Mouse (Mus musculus) hindbrain, embryonic 11.5 days (tissue): ENCODE data around the gene Trim9. TPM values are rescaled to one million over a fixed set of nuclear protein-coding genes. Genes with fewer than 3 reads are reported as not detected.

ENCODE experiments used
- ATAC-seq: fragments of 200-750 bp; cut with Nextera tagmentation; 2 replicates; pipeline ENCODE4 v1.8.0; 2017; ENCODE audit warnings: mild to moderate bottlenecking, moderate TSS enrichment, moderate library complexity; ENCODE audit not compliant: low FRiP score
- DNase-seq: peaks from one replicate; pipeline ENCODE4 v3.0.0-alpha.2; 2015; ENCODE audit warnings: low spot score
- H3K27ac ChIP-seq: fragments of 300-500 bp; sonication (generic); 2 replicates; pipeline ENCODE4 v1.5.1; 2014; ENCODE audit warnings: mild to moderate bottlenecking, low read depth, low read length
- H3K27me3 ChIP-seq: fragments of 300-500 bp; sonication (generic); 2 replicates; pipeline ENCODE4 v1.6.1; 2014; ENCODE audit warnings: mild to moderate bottlenecking, low read length, moderate library complexity, mixed read lengths; ENCODE audit not compliant: control insufficient read depth, insufficient read depth
- H3K36me3 ChIP-seq: fragments of 300-500 bp; sonication (generic); 2 replicates; pipeline ENCODE4 v1.6.1; 2014; ENCODE audit warnings: mild to moderate bottlenecking, low read length, moderate library complexity, mixed read lengths; ENCODE audit not compliant: control insufficient read depth, insufficient read depth
- H3K4me1 ChIP-seq: fragments of 300-500 bp; sonication (generic); replicated peaks from 2 replicates; pipeline ENCODE4 v1.6.1; 2014; ENCODE audit warnings: low read length, mixed read lengths; ENCODE audit not compliant: control insufficient read depth, insufficient read depth
- H3K4me2 ChIP-seq: fragments of 300-500 bp; sonication (generic); replicated peaks from 2 replicates; pipeline ENCODE4 v1.6.1; 2014; ENCODE audit warnings: mild to moderate bottlenecking, low read depth, low read length
- H3K4me3 ChIP-seq: fragments of 300-500 bp; sonication (generic); 2 replicates; pipeline ENCODE4 v1.5.1; 2014; ENCODE audit warnings: low read depth, low read length
- H3K9ac ChIP-seq: fragments of 300-500 bp; sonication (generic); 2 replicates; pipeline ENCODE4 v1.6.1; 2014; ENCODE audit warnings: low read depth, low read length
- H3K9me3 ChIP-seq: fragments of 300-500 bp; sonication (generic); 2 replicates; pipeline ENCODE4 v1.6.1; 2016; ENCODE audit warnings: low read length; ENCODE audit not compliant: control insufficient read depth
- WGBS: fragments of 180-500 bp; shearing (Covaris S2); extraction: QIAGEN DNeasy Blood & Tissue Kit; methylation state at CpG from one replicate; pipeline ENCODE4 v1.1.7; 2014; 5-methylcytosine and 5-hydroxymethylcytosine counted together
- polyA plus RNA-seq: library from polyadenylated mRNA; unstranded; fragments of >200 nt; fragmentation: Nextera tagmentation; extraction: Ambion mirVana; gene quantifications from 2 replicates; pipeline ENCODE4 v1.2.1, GENCODE M21; 2014

Gene Trim9
- polyA plus RNA-seq, 1 experiment from 2014 or later: 18.4 TPM

- no peak for DNase-seq
- ATAC-seq: no peak
- H3K9me3 ChIP-seq: no peaks in the 10 kb centered on the region
Observed at GRCm38 (mm10) chr12:70221425-70221824, 126.0 kb downstream of the Trim9 start.

GRCm38 (mm10) chr12:70218795-70219540, 128.4 kb downstream of the Trim9 start:
- Histone ChIP-seq H3K27me3 (no peaks in the 10 kb centered on the region), H3K4me3 (no peak overlapping the region), H3K9ac (no peak overlapping the region), H3K4me1 (no peaks in the 10 kb centered on the region), H3K4me2 (no peak overlapping the region), H3K36me3 (no peaks in the 10 kb centered on the region), H3K27ac (no peak overlapping the region), H3K9me3 (no peaks in the 10 kb centered on the region)
- ATAC-seq (no peak), DNase-seq (no peak)
- 87% methylated on average over 8 of the region's 8 CpGs for WGBS

More at GRCm38 (mm10) chr12:70221425-70221824, 126.0 kb downstream of the Trim9 start:
- no peak overlapping the region for H3K27ac ChIP-seq
- H3K4me3 ChIP-seq: no peak overlapping the region
- H3K9ac ChIP-seq: no peak overlapping the region
- H3K36me3 ChIP-seq: no peaks in the 10 kb centered on the region
- no peaks in the 10 kb centered on the region for H3K4me1 ChIP-seq
- H3K4me2 ChIP-seq: no peak overlapping the region
- H3K27me3 ChIP-seq: no peaks in the 10 kb centered on the region
- WGBS: 75% methylated on average over 5 of the region's 5 CpGs

- H3K4me1 ChIP-seq: no peaks in the 10 kb centered on the region
- no peak overlapping the region for H3K9ac ChIP-seq
- no peaks in the 10 kb centered on the region for H3K27me3 ChIP-seq
- 67% methylated on average over 16 of the region's 16 CpGs for WGBS
- DNase-seq: peak; percentile 18
- no peak overlapping the region for H3K27ac ChIP-seq
- no peaks in the 10 kb centered on the region for H3K36me3 ChIP-seq
- no peaks in the 10 kb centered on the region for H3K9me3 ChIP-seq
- no peak for ATAC-seq
- no peak overlapping the region for H3K4me3 ChIP-seq
- H3K4me2 ChIP-seq: no peak overlapping the region
Observed at GRCm38 (mm10) chr12:70216229-70216800, 131.1 kb downstream of the Trim9 start.

GRCm38 (mm10) chr12:70214281-70214680, 133.1 kb downstream of the Trim9 start:
- 90% methylated on average over 8 of the region's 8 CpGs for WGBS
- H3K4me3 ChIP-seq: no peak overlapping the region
- H3K36me3 ChIP-seq: no peaks in the 10 kb centered on the region
- H3K4me2 ChIP-seq: no peak overlapping the region
- H3K4me1 ChIP-seq: no peaks in the 10 kb centered on the region
- DNase-seq: no peak
- no peak overlapping the region for H3K27ac ChIP-seq
- no peak for ATAC-seq
- no peak overlapping the region for H3K9ac ChIP-seq
- no peaks in the 10 kb centered on the region for H3K9me3 ChIP-seq
- H3K27me3 ChIP-seq: no peaks in the 10 kb centered on the region

GRCm38 (mm10) chr12:70213601-70214000, 133.8 kb downstream of the Trim9 start:
- Histone ChIP-seq H3K27ac (no peak overlapping the region), H3K9me3 (no peaks in the 10 kb centered on the region), H3K36me3 (no peaks in the 10 kb centered on the region), H3K27me3 (no peaks in the 10 kb centered on the region), H3K4me1 (no peaks in the 10 kb centered on the region), H3K9ac (no peak overlapping the region), H3K4me2 (no peak overlapping the region), H3K4me3 (no peak overlapping the region)
- DNase-seq: no peak
- WGBS: 88% methylated on average over 6 of the region's 6 CpGs
- no peak for ATAC-seq

- Histone ChIP-seq H3K9me3 (no peaks in the 10 kb centered on the region), H3K27me3 (no peaks in the 10 kb centered on the region), H3K4me3 (no peak overlapping the region), H3K9ac (no peak overlapping the region), H3K36me3 (no peaks in the 10 kb centered on the region), H3K4me1 (no peaks in the 10 kb centered on the region), H3K27ac (no peak overlapping the region), H3K4me2 (no peak overlapping the region)
- no peak for DNase-seq
- 86% methylated on average over 4 of the region's 4 CpGs for WGBS
- no peak for ATAC-seq
Observed at GRCm38 (mm10) chr12:70212501-70212900, 134.9 kb downstream of the Trim9 start.

GRCm38 (mm10) chr12:70208214-70208613, 139.2 kb downstream of the Trim9 start:
- Histone ChIP-seq H3K36me3 (no peaks in the 10 kb centered on the region), H3K27ac (no peak overlapping the region), H3K4me2 (no peak overlapping the region), H3K4me1 (no peaks in the 10 kb centered on the region), H3K9me3 (no peaks in the 10 kb centered on the region), H3K9ac (no peak overlapping the region), H3K4me3 (no peak overlapping the region), H3K27me3 (no peaks in the 10 kb centered on the region)
- DNase-seq (no peak), ATAC-seq (no peak)
- 65% methylated on average over 5 of the region's 5 CpGs for WGBS

- 84% methylated on average over 8 of the region's 8 CpGs for WGBS
- Histone ChIP-seq H3K4me3 (no peak overlapping the region), H3K27me3 (no peaks in the 10 kb centered on the region), H3K9ac (no peak overlapping the region), H3K9me3 (no peaks in the 10 kb centered on the region), H3K4me2 (no peak overlapping the region), H3K36me3 (no peaks in the 10 kb centered on the region), H3K4me1 (no peaks in the 10 kb centered on the region), H3K27ac (no peak overlapping the region)
- no peak for DNase-seq
- ATAC-seq: no peak
Observed at GRCm38 (mm10) chr12:70204433-70204832, 143.0 kb downstream of the Trim9 start.

GRCm38 (mm10) chr12:70201926-70202529, 145.4 kb downstream of the Trim9 start:
- ATAC-seq (no peak), DNase-seq (no peak)
- Histone ChIP-seq H3K36me3 (no peaks in the 10 kb centered on the region), H3K4me2 (no peak overlapping the region), H3K27me3 (no peaks in the 10 kb centered on the region), H3K4me3 (no peak overlapping the region), H3K9me3 (no peaks in the 10 kb centered on the region), H3K9ac (no peak overlapping the region), H3K4me1 (no peaks in the 10 kb centered on the region), H3K27ac (no peak overlapping the region)
- 67% methylated on average over 5 of the region's 5 CpGs for WGBS
